Mouse (Mus musculus) kidney, adult 2 months (tissue): ENCODE data around the gene Adgrf5.

Experiments
- CTCF ChIP-seq: fragments of 200-500 bp; conservative IDR thresholded peaks from 2 replicates; pipeline ENCODE4 v1.5.1; 2011; ENCODE audit warnings: low read depth, mild to moderate bottlenecking, control low read depth, low read length, moderate library complexity, mixed read lengths; ENCODE audit not compliant: insufficient read depth, insufficient read length
- POLR2A ChIP-seq: fragments of 200-500 bp; IDR thresholded peaks from one replicate; pipeline ENCODE4 v1.6.1; 2011; ENCODE audit warnings: low read depth, low read length, control low read depth

DNA sequence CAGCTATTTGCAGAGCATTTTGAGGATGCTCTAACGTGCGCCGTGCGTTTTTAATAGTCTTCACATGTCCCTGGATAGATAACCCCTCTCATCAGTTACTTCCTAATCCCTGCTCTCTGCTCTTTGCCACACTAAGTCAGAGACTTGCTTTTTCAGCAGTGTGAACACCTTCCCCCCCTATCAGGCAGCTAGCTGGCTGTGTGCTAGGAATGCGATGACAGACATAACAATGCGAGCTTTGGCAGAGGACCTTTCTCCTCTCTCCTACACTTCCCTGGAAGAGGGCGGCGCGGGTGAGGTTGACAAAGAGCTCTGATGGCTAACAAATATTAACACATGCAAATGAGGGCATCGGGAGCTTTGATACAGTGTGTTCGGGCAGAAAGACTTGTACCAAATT, 2.1 kb downstream of the Adgrf5 start:
- TF ChIP-seq POLR2A (no peak), CTCF (no peak)
